Mouse (Mus musculus) mesoderm, embryonic 11.5 days (tissue): ENCODE data around the gene Mlxipl.

Experiments used
- DNase-seq: peaks from one replicate; pipeline ENCODE4 v3.0.0-alpha.2; 2012; ENCODE audit warnings: low read depth, low spot score

Mlxipl gene

GRCm38 (mm10) chr5:135078482-135078810 is 11.2 kb upstream of the Mlxipl start:
- no peak for DNase-seq

- DNase-seq, result no peak
These were observed 10.1 kb upstream of the Mlxipl start for GRCm38 (mm10) chr5:135079578-135079977.

GRCm38 (mm10) chr5:135080539-135080938 is 9.2 kb upstream of the Mlxipl start:
- no peak for DNase-seq

GRCm38 (mm10) chr5:135086871-135087270 is 2.8 kb upstream of the Mlxipl start:
- no peak for DNase-seq

GRCm38 (mm10) chr5:135100981-135101380 is 11.3 kb downstream of the Mlxipl start:
- no peak for DNase-seq

- no peak for DNase-seq
These were observed 14.4 kb downstream of the Mlxipl start for GRCm38 (mm10) chr5:135103999-135104660.

- peak; percentile 87 for DNase-seq
These were observed 17.1 kb downstream of the Mlxipl start for GRCm38 (mm10) chr5:135106758-135107256.

GRCm38 (mm10) chr5:135107521-135108501 is 18.1 kb downstream of the Mlxipl start:
- DNase-seq, result peak; percentile 60

- DNase-seq, result no peak
These were observed 19.3 kb downstream of the Mlxipl start for GRCm38 (mm10) chr5:135109017-135109416.

GRCm38 (mm10) chr5:135109426-135109825 is 19.7 kb downstream of the Mlxipl start:
- no peak for DNase-seq

GRCm38 (mm10) chr5:135109976-135110375 is 20.3 kb downstream of the Mlxipl start:
- no peak for DNase-seq

GRCm38 (mm10) chr5:135113782-135114181 is 24.1 kb downstream of the Mlxipl start:
- no peak for DNase-seq

GRCm38 (mm10) chr5:135115241-135115640 is 25.6 kb downstream of the Mlxipl start:
- DNase-seq, result no peak

- DNase-seq, result peak; percentile 79
These were observed 28.9 kb downstream of the Mlxipl start for GRCm38 (mm10) chr5:135118589-135119081.

- DNase-seq, result no peak
These were observed 31.1 kb downstream of the Mlxipl start for GRCm38 (mm10) chr5:135120753-135121152.

GRCm38 (mm10) chr5:135126121-135126520 is 36.4 kb downstream of the Mlxipl start:
- DNase-seq, result no peak

- DNase-seq, result no peak
These were observed 38.0 kb downstream of the Mlxipl start for GRCm38 (mm10) chr5:135127669-135128068.

GRCm38 (mm10) chr5:135129747-135130146 is 40.1 kb downstream of the Mlxipl start:
- DNase-seq, result no peak

- peak; percentile 11 for DNase-seq
These were observed 44.2 kb downstream of the Mlxipl start for GRCm38 (mm10) chr5:135133736-135134405.

GRCm38 (mm10) chr5:135134534-135134933 is 44.8 kb downstream of the Mlxipl start:
- DNase-seq, result peak; percentile 61

GRCm38 (mm10) chr5:135139881-135140280 is 50.2 kb downstream of the Mlxipl start:
- DNase-seq, result no peak

GRCm38 (mm10) chr5:135144469-135144868 is 54.8 kb downstream of the Mlxipl start:
- DNase-seq, result no peak
